Mouse (Mus musculus) intestine, embryonic 14.5 days (tissue): Measurements from ENCODE around the gene Pax2. TPM values are rescaled to one million over a fixed set of nuclear protein-coding genes. Genes with fewer than 3 reads are reported as not detected.

Source experiments
- ATAC-seq: fragments of 200-750 bp; cut with Nextera tagmentation; replicated peaks from 2 replicates; pipeline ENCODE4 v1.8.0; 2017; ENCODE audit warnings: low read depth, moderate number of reproducible peaks, moderate TSS enrichment, moderate library complexity; ENCODE audit not compliant: low FRiP score, low TSS enrichment
- DNase-seq: peaks from one replicate; pipeline ENCODE4 v3.0.0-alpha.2; 2018; ENCODE audit warnings: low spot score
- H3K27ac ChIP-seq: fragments of 300-500 bp; sonication (generic); 2 replicates; pipeline ENCODE4 v1.5.1; 2014; ENCODE audit warnings: low read depth, mild to moderate bottlenecking, control low read depth
- H3K27me3 ChIP-seq: fragments of 300-500 bp; sonication (generic); replicated peaks from 2 replicates; pipeline ENCODE4 v1.6.1; 2014; ENCODE audit warnings: low read length, control low read depth; ENCODE audit not compliant: control insufficient read depth, insufficient read depth
- H3K36me3 ChIP-seq: fragments of 300-500 bp; sonication (generic); 2 replicates; pipeline ENCODE4 v1.6.1; 2014; ENCODE audit warnings: low read length, control low read depth; ENCODE audit not compliant: control insufficient read depth, insufficient read depth
- H3K4me1 ChIP-seq: fragments of 300-500 bp; sonication (generic); replicated peaks from 2 replicates; pipeline ENCODE4 v1.6.1; 2014; ENCODE audit warnings: low read length, control low read depth, mixed read lengths; ENCODE audit not compliant: control insufficient read depth, insufficient read depth
- H3K4me2 ChIP-seq: fragments of 300-500 bp; sonication (generic); 2 replicates; pipeline ENCODE4 v1.6.1; 2014; ENCODE audit warnings: low read length
- H3K4me3 ChIP-seq: fragments of 300-500 bp; sonication (generic); 2 replicates; pipeline ENCODE4 v1.5.1; 2014; ENCODE audit warnings: low read depth, low read length, control low read depth, mixed read lengths
- H3K9ac ChIP-seq: fragments of 300-500 bp; sonication (generic); 2 replicates; pipeline ENCODE4 v1.6.1; 2014; ENCODE audit warnings: mild to moderate bottlenecking, low read length
- H3K9me3 ChIP-seq: fragments of 300-500 bp; sonication (generic); 2 replicates; pipeline ENCODE4 v1.6.1; 2016; ENCODE audit warnings: low read length, control low read depth; ENCODE audit not compliant: control insufficient read depth
- WGBS: fragments of 180-500 bp; shearing (Covaris S2); extraction: QIAGEN DNeasy Blood & Tissue Kit; methylation state at CpG from one replicate; pipeline ENCODE4 v1.1.7; 2014; 5-methylcytosine and 5-hydroxymethylcytosine counted together
- polyA plus RNA-seq: library from polyadenylated mRNA; unstranded; fragments of >200 nt; fragmentation: Nextera tagmentation; extraction: Ambion mirVana; gene quantifications from 2 replicates; pipeline ENCODE4 v1.2.1, GENCODE M21; 2014

The Pax2 gene
- polyA plus RNA-seq, 1 experiment from 2014 or later, result not detected

- Histone ChIP-seq H3K9me3 (no peaks in the 10 kb centered on the region), H3K4me1 (peaks cover 9% of the 10 kb centered on the region; the same call in 1 of the 2 replicates), H3K4me2 (no peak overlapping the region), H3K36me3 (no peaks in the 10 kb centered on the region), H3K27me3 (peaks cover 100% of the 10 kb centered on the region), H3K27ac (no peak overlapping the region), H3K9ac (no peak overlapping the region), H3K4me3 (no peak overlapping the region)
- DNase-seq, result no peak
- 2% methylated on average over 31 of the region's 31 CpGs for WGBS
- ATAC-seq, result no peak
These were observed 3.5 kb upstream of the Pax2 start for GRCm38 (mm10) chr19:44752056-44752940.

- Histone ChIP-seq H3K27me3 (peaks cover 100% of the 10 kb centered on the region), H3K4me3 (no peak overlapping the region), H3K4me1 (peaks cover 9% of the 10 kb centered on the region; the same call in 1 of the 2 replicates), H3K36me3 (no peaks in the 10 kb centered on the region), H3K4me2 (no peak overlapping the region), H3K27ac (no peak overlapping the region), H3K9me3 (no peaks in the 10 kb centered on the region), H3K9ac (no peak overlapping the region)
- DNase-seq (no peak), ATAC-seq (no peak)
- 3% methylated on average over 14 of the region's 14 CpGs for WGBS
These were observed 2.5 kb upstream of the Pax2 start for GRCm38 (mm10) chr19:44753361-44753760.

- no peak overlapping the region for H3K27ac ChIP-seq
- H3K9ac ChIP-seq, result no peak overlapping the region
- H3K9me3 ChIP-seq, result no peaks in the 10 kb centered on the region
- DNase-seq, result no peak
- WGBS, result 2% methylated on average over 16 of the region's 16 CpGs
- ATAC-seq, result 0 out of 2 replicates have a peak, but pooled peaks have one; percentile 18
- H3K4me1 ChIP-seq, result peaks cover 9% of the 10 kb centered on the region; the same call in 1 of the 2 replicates
- H3K4me3 ChIP-seq, result no peak overlapping the region; the same call in 1 of the 2 replicates
- H3K27me3 ChIP-seq, result peaks cover 100% of the 10 kb centered on the region
- H3K36me3 ChIP-seq, result no peaks in the 10 kb centered on the region
- H3K4me2 ChIP-seq, result no peak overlapping the region
These were observed 1.1 kb upstream of the Pax2 start for GRCm38 (mm10) chr19:44754461-44755377.

- Histone ChIP-seq H3K4me3 (no peak overlapping the region; the same call in 1 of the 2 replicates), H3K4me1 (peaks cover 9% of the 10 kb centered on the region; the same call in 1 of the 2 replicates), H3K27ac (no peak overlapping the region), H3K4me2 (no peak overlapping the region), H3K27me3 (peaks cover 100% of the 10 kb centered on the region), H3K9ac (no peak overlapping the region), H3K9me3 (no peaks in the 10 kb centered on the region), H3K36me3 (no peaks in the 10 kb centered on the region)
- ATAC-seq (no peak), DNase-seq (no peak)
- WGBS, result 2% methylated on average over 13 of the region's 13 CpGs
These were observed 510 bp upstream of the Pax2 start for GRCm38 (mm10) chr19:44755378-44755692.

GRCm38 (mm10) chr19:44756421-44757230, 781 bp downstream of the Pax2 start:
- DNase-seq (no peak), ATAC-seq (no peak)
- under 1% methylated on average over 70 of the region's 71 CpGs for WGBS
- no peak overlapping the region for H3K27ac ChIP-seq
- peaks cover 100% of the 10 kb centered on the region for H3K27me3 ChIP-seq
- no peak overlapping the region for H3K9ac ChIP-seq
- peaks cover 9% of the 10 kb centered on the region; the same call in 1 of the 2 replicates for H3K4me1 ChIP-seq
- peak overlapping the region; percentile 35 for H3K4me3 ChIP-seq
- peak overlapping the region; percentile 52 for H3K4me2 ChIP-seq
- no peaks in the 10 kb centered on the region for H3K9me3 ChIP-seq
- no peaks in the 10 kb centered on the region for H3K36me3 ChIP-seq

GRCm38 (mm10) chr19:44757231-44757871, 1.5 kb downstream of the Pax2 start:
- H3K9me3 ChIP-seq, result no peaks in the 10 kb centered on the region
- H3K36me3 ChIP-seq, result no peaks in the 10 kb centered on the region
- H3K9ac ChIP-seq, result no peak overlapping the region
- H3K4me1 ChIP-seq, result peaks cover 9% of the 10 kb centered on the region; the same call in 1 of the 2 replicates
- under 1% methylated on average over 38 of the region's 38 CpGs for WGBS
- H3K4me2 ChIP-seq, result peak overlapping the region; percentile 52; the same call in 1 of the 2 replicates
- H3K27ac ChIP-seq, result no peak overlapping the region
- DNase-seq, result no peak
- no peak for ATAC-seq
- peak overlapping the region; percentile 35 for H3K4me3 ChIP-seq
- peaks cover 100% of the 10 kb centered on the region for H3K27me3 ChIP-seq

- Histone ChIP-seq H3K4me3 (no peak overlapping the region), H3K27ac (no peak overlapping the region), H3K9me3 (no peaks in the 10 kb centered on the region), H3K4me2 (no peak overlapping the region), H3K4me1 (peaks cover 9% of the 10 kb centered on the region; the same call in 1 of the 2 replicates), H3K27me3 (peaks cover 100% of the 10 kb centered on the region), H3K9ac (no peak overlapping the region), H3K36me3 (no peaks in the 10 kb centered on the region)
- DNase-seq (peak; percentile 83), ATAC-seq (no peak)
- WGBS, result under 1% methylated on average over 28 of the region's 28 CpGs
These were observed 3.0 kb downstream of the Pax2 start for GRCm38 (mm10) chr19:44758846-44759245.
